Mouse (Mus musculus): ENCODE data around the gene Gm28043. TPM values are rescaled to one million over a fixed set of nuclear protein-coding genes. Genes with fewer than 3 reads are reported as not detected.
"Not testable (repeated sequence)": the region's sequence is repeated elsewhere in the genome, so short reads cannot be mapped to it uniquely, and the experiment has no call there.

Gm28043 gene
- polyA plus RNA-seq, 1 experiment from 2014 or later: 2.8 TPM

- ATAC-seq (ENCODE audit: borderline replicate concordance, extremely low read depth, low FRiP score, low TSS enrichment): no peak
- WGBS: 81% methylated on average over 15 of the region's 15 CpGs
- H3K4me3 ChIP-seq: no peak overlapping the region
- H3K4me1 ChIP-seq: no peaks in the 10 kb centered on the region
- H3K27ac ChIP-seq: no peak overlapping the region
- no peak overlapping the region for H3K4me2 ChIP-seq
- no peak overlapping the region for H3K9ac ChIP-seq
- no peaks in the 10 kb centered on the region for H3K27me3 ChIP-seq
- peaks cover 32% of the 10 kb centered on the region for H3K36me3 ChIP-seq
- no peaks in the 10 kb centered on the region for H3K9me3 ChIP-seq
Measured at GRCm38 (mm10) chr17:29595891-29596770, 18.5 kb upstream of the Gm28043 start.

GRCm38 (mm10) chr17:29596771-29597132, 17.9 kb upstream of the Gm28043 start:
- H3K36me3 ChIP-seq: peaks cover 32% of the 10 kb centered on the region

GRCm38 (mm10) chr17:29599051-29599450, 15.6 kb upstream of the Gm28043 start:
- Histone ChIP-seq H3K4me3 (no peak overlapping the region), H3K36me3 (peaks cover 44% of the 10 kb centered on the region), H3K9ac (no peak overlapping the region), H3K27me3 (no peaks in the 10 kb centered on the region), H3K9me3 (no peaks in the 10 kb centered on the region), H3K27ac (no peak overlapping the region), H3K4me2 (no peak overlapping the region), H3K4me1 (no peaks in the 10 kb centered on the region)
- no peak for ATAC-seq (ENCODE audit: borderline replicate concordance, extremely low read depth, low FRiP score, low TSS enrichment)
- WGBS: 93% methylated on average over 14 of the region's 14 CpGs

More at GRCm38 (mm10) chr17:29596771-29597132, 17.9 kb upstream of the Gm28043 start:
- no peaks in the 10 kb centered on the region for H3K9me3 ChIP-seq
- H3K9ac ChIP-seq: no peak overlapping the region
- H3K4me3 ChIP-seq: no peak overlapping the region
- 86% methylated on average over 13 of the region's 13 CpGs for WGBS
- no peaks in the 10 kb centered on the region for H3K4me1 ChIP-seq
- H3K4me2 ChIP-seq: no peak overlapping the region
- ATAC-seq (ENCODE audit: borderline replicate concordance, extremely low read depth, low FRiP score, low TSS enrichment): no peak
- H3K27ac ChIP-seq: no peak overlapping the region
- H3K27me3 ChIP-seq: no peaks in the 10 kb centered on the region

- Histone ChIP-seq H3K4me2 (no peak overlapping the region), H3K4me3 (no peak overlapping the region), H3K27me3 (no peaks in the 10 kb centered on the region), H3K9me3 (no peaks in the 10 kb centered on the region), H3K4me1 (no peaks in the 10 kb centered on the region), H3K36me3 (peaks cover 44% of the 10 kb centered on the region), H3K27ac (no peak overlapping the region), H3K9ac (no peak overlapping the region)
- ATAC-seq (ENCODE audit: borderline replicate concordance, extremely low read depth, low FRiP score, low TSS enrichment): no peak
- 77% methylated on average over 8 of the region's 8 CpGs for WGBS
Measured at GRCm38 (mm10) chr17:29599537-29599936, 15.1 kb upstream of the Gm28043 start.

- no peak for ATAC-seq (ENCODE audit: borderline replicate concordance, extremely low read depth, low FRiP score, low TSS enrichment)
- no peak overlapping the region for H3K27ac ChIP-seq
- H3K9me3 ChIP-seq: no peaks in the 10 kb centered on the region
- no peak overlapping the region for H3K4me3 ChIP-seq
- H3K27me3 ChIP-seq: no peaks in the 10 kb centered on the region
- peaks cover 34% of the 10 kb centered on the region for H3K36me3 ChIP-seq
- no peak overlapping the region for H3K9ac ChIP-seq
- no peaks in the 10 kb centered on the region for H3K4me1 ChIP-seq
- no peak overlapping the region for H3K4me2 ChIP-seq
- 46% methylated on average over 4 of the region's 4 CpGs for WGBS
Measured at GRCm38 (mm10) chr17:29601391-29601790, 13.3 kb upstream of the Gm28043 start.

- Histone ChIP-seq H3K36me3 (peaks cover 32% of the 10 kb centered on the region), H3K27me3 (no peaks in the 10 kb centered on the region), H3K4me1 (no peaks in the 10 kb centered on the region), H3K4me3 (no peak overlapping the region), H3K9ac (no peak overlapping the region), H3K4me2 (no peak overlapping the region), H3K9me3 (no peaks in the 10 kb centered on the region), H3K27ac (no peak overlapping the region)
- no peak for ATAC-seq (ENCODE audit: borderline replicate concordance, extremely low read depth, low FRiP score, low TSS enrichment)
- WGBS: 18% methylated on average over 6 of the region's 6 CpGs
Measured at GRCm38 (mm10) chr17:29603283-29603682, 11.4 kb upstream of the Gm28043 start.

- not testable (repeated sequence) for H3K4me2 ChIP-seq; H3K9ac ChIP-seq; H3K27me3 ChIP-seq; H3K36me3 ChIP-seq; H3K27ac ChIP-seq; H3K4me3 ChIP-seq; ATAC-seq (ENCODE audit: borderline replicate concordance, extremely low read depth, low FRiP score, low TSS enrichment); H3K9me3 ChIP-seq
- peaks cover 26% of the 10 kb centered on the region for H3K4me1 ChIP-seq
- 86% methylated on average over 5 of the region's 5 CpGs for WGBS
Measured at GRCm38 (mm10) chr17:29613453-29613852, 1.2 kb upstream of the Gm28043 start.

- H3K4me2 ChIP-seq: peak overlapping the region; percentile 77
- WGBS: under 1% methylated on average over 42 of the region's 43 CpGs
- peak overlapping the region; percentile 76 for H3K4me3 ChIP-seq
- peak; percentile 52; the same call in 1 of the 2 replicates for ATAC-seq (ENCODE audit: borderline replicate concordance, extremely low read depth, low FRiP score, low TSS enrichment)
- H3K27ac ChIP-seq: peak overlapping the region; percentile 95
- peaks cover 12% of the 10 kb centered on the region for H3K36me3 ChIP-seq
- no peaks in the 10 kb centered on the region for H3K9me3 ChIP-seq
- peaks cover 26% of the 10 kb centered on the region for H3K4me1 ChIP-seq
- no peaks in the 10 kb centered on the region for H3K27me3 ChIP-seq
- peak overlapping the region; percentile 92 for H3K9ac ChIP-seq
Measured at GRCm38 (mm10) chr17:29615024-29615551, 412 bp downstream of the Gm28043 start.

GRCm38 (mm10) chr17:29615616-29616015, 940 bp downstream of the Gm28043 start:
- H3K4me3 ChIP-seq: peak overlapping the region; percentile 76
- H3K9me3 ChIP-seq: no peaks in the 10 kb centered on the region
- H3K36me3 ChIP-seq: peaks cover 17% of the 10 kb centered on the region
- no peak for ATAC-seq (ENCODE audit: borderline replicate concordance, extremely low read depth, low FRiP score, low TSS enrichment)
- WGBS: 8% methylated on average over 4 of the region's 4 CpGs
- H3K4me2 ChIP-seq: peak overlapping the region; percentile 77
- H3K27me3 ChIP-seq: no peaks in the 10 kb centered on the region
- H3K9ac ChIP-seq: peak overlapping the region; percentile 92
- peak overlapping the region; percentile 95; the same call in 1 of the 2 replicates for H3K27ac ChIP-seq
- peaks cover 26% of the 10 kb centered on the region for H3K4me1 ChIP-seq

GRCm38 (mm10) chr17:29619231-29619630, 4.6 kb downstream of the Gm28043 start:
- no peak overlapping the region for H3K4me3 ChIP-seq
- peaks cover 23% of the 10 kb centered on the region for H3K4me1 ChIP-seq
- ATAC-seq (ENCODE audit: borderline replicate concordance, extremely low read depth, low FRiP score, low TSS enrichment): no peak
- no peak overlapping the region for H3K9ac ChIP-seq
- no peaks in the 10 kb centered on the region for H3K9me3 ChIP-seq
- H3K36me3 ChIP-seq: peaks cover 48% of the 10 kb centered on the region
- H3K27ac ChIP-seq: no peak overlapping the region
- WGBS: 66% methylated on average over 3 of the region's 3 CpGs
- H3K27me3 ChIP-seq: no peaks in the 10 kb centered on the region
- H3K4me2 ChIP-seq: no peak overlapping the region

- 90% methylated on average over 8 of the region's 8 CpGs for WGBS
- Histone ChIP-seq H3K4me3 (no peak overlapping the region), H3K9me3 (no peaks in the 10 kb centered on the region), H3K27me3 (no peaks in the 10 kb centered on the region), H3K9ac (no peak overlapping the region), H3K4me1 (no peaks in the 10 kb centered on the region), H3K27ac (no peak overlapping the region), H3K4me2 (no peak overlapping the region), H3K36me3 (peaks cover 89% of the 10 kb centered on the region)
- ATAC-seq (ENCODE audit: borderline replicate concordance, extremely low read depth, low FRiP score, low TSS enrichment): no peak
Measured at GRCm38 (mm10) chr17:29623488-29623887, 8.8 kb downstream of the Gm28043 start.

GRCm38 (mm10) chr17:29627285-29627684, 12.6 kb downstream of the Gm28043 start:
- Histone ChIP-seq H3K27ac (no peak overlapping the region), H3K4me1 (no peaks in the 10 kb centered on the region), H3K4me3 (no peak overlapping the region), H3K9ac (no peak overlapping the region), H3K4me2 (no peak overlapping the region), H3K27me3 (no peaks in the 10 kb centered on the region), H3K9me3 (no peaks in the 10 kb centered on the region), H3K36me3 (peaks cover 91% of the 10 kb centered on the region)
- WGBS: 89% methylated on average over 9 of the region's 9 CpGs
- no peak for ATAC-seq (ENCODE audit: borderline replicate concordance, extremely low read depth, low FRiP score, low TSS enrichment)

Measured in lung, embryonic 15.5 days (tissue).